24 mouse cellular contexts compared by ENCODE assay signal in genomic region chr11:20228666-20229065, GRCm38 (mm10). TPM values are rescaled to one million over a fixed set of nuclear protein-coding genes. Genes with fewer than 3 reads are reported as not detected.
DNase-seq lines count a peak whose midpoint lies in the region; ATAC-seq and TF ChIP-seq lines count a peak whose summit lies in the region.
"Had no signal": no experiment of that assay in that cellular context is flagged by ENCODE, and none has a peak within 500 bp of the region (broad histone marks: within the 10 kb centered on the region; RNA-seq: fewer than 3 reads in every experiment).

No protein-coding gene starts in this region.

- no peaks in the 10 kb centered on the region for H3K27me3 ChIP-seq in heart, embryonic 10.5 days (ENCODE audit: insufficient read depth, poor library complexity, severe bottlenecking)
- H3K27me3 ChIP-seq in ES-Bruce4 (ENCODE audit: control insufficient read depth, insufficient read depth, low read length, poor library complexity, severe bottlenecking) (no peaks in the 10 kb centered on the region), myocyte (ENCODE audit: control insufficient read depth, insufficient read depth, insufficient read length) (no peaks in the 10 kb centered on the region)
- no peaks in the 10 kb centered on the region for H3K27me3 ChIP-seq in intestine, embryonic 16.5 days (replicated peaks; ENCODE audit: control insufficient read depth, insufficient read depth, low read length)
- H3K27me3 ChIP-seq: CH12.LX; embryonic facial prominence, embryonic 13.5 days; forebrain, embryonic 13.5 days; heart, embryonic 12.5 days; Patski had no signal

- 73% methylated on average over 5 of the region's 5 CpGs for WGBS in heart, embryonic 10.5 days
- 80% methylated on average over 5 of the region's 5 CpGs for WGBS in intestine, embryonic 16.5 days

- TF ChIP-seq EP300 in ES-Bruce4 (IDR thresholded peaks at IDR 0.05; ENCODE audit: insufficient read depth, low read depth, low read length), result no peak

- H3ac ChIP-seq in myocyte (ENCODE audit: control insufficient read depth, insufficient read length), result no peak overlapping the region

- TF ChIP-seq POLR2A in ES-Bruce4 (IDR thresholded peaks at IDR 0.05; ENCODE audit: insufficient read depth, low read length), result no peak
- TF ChIP-seq POLR2A in myocyte (IDR thresholded peaks at IDR 0.05; ENCODE audit: insufficient read length, low read depth), result no peak

- no peaks in the 10 kb centered on the region for H3K9me3 ChIP-seq in heart, embryonic 10.5 days
- H3K9me3 ChIP-seq in ES-Bruce4 (replicated peaks; ENCODE audit: control insufficient read depth, insufficient read depth, low read length, poor library complexity, severe bottlenecking), result no peaks in the 10 kb centered on the region
- H3K9me3 ChIP-seq in intestine, embryonic 16.5 days (ENCODE audit: control insufficient read depth, low read length), result no peaks in the 10 kb centered on the region
- H3K9me3 ChIP-seq: embryonic facial prominence, embryonic 13.5 days; forebrain, embryonic 13.5 days; heart, embryonic 12.5 days had no signal

- no peak for TF ChIP-seq CTCF in ES-Bruce4 (IDR thresholded peaks at IDR 0.05; ENCODE audit: low read depth, low read length)

- H3K27ac ChIP-seq in heart, embryonic 10.5 days, result no peak overlapping the region
- peak overlapping the region; percentile 99 for H3K27ac ChIP-seq in ES-Bruce4 (ENCODE audit: insufficient read depth, low read length)
- no peak overlapping the region for H3K27ac ChIP-seq in intestine, embryonic 16.5 days (ENCODE audit: low read length)
- H3K27ac ChIP-seq: embryonic facial prominence, embryonic 13.5 days; forebrain, embryonic 13.5 days had no signal

- ATAC-seq in intestine, embryonic 16.5 days, result no peak
- ATAC-seq: forebrain, embryonic 13.5 days; forebrain, postnatal 0 days; hindbrain, embryonic 16.5 days; inflammation-experienced regulatory T-cells, adult 6 months; Patski had no signal

- peak; percentile 87 for DNase-seq in heart, adult 11 months
- DNase-seq in heart, embryonic 10.5 days (ENCODE audit: low spot score), result no peak
- DNase-seq in ZHBTc4 (ENCODE audit: low read depth, low spot score), result peak; percentile 45
- DNase-seq in lung, postnatal 10 days, result no peak
- DNase-seq: adrenal gland, adult 8-10 months; adrenal gland, postnatal 36 days; cerebellum, adult 18-20 months; cerebellum, adult 9-11 months; cerebellum, postnatal 36 days; forebrain, postnatal 0 days; gastrocnemius, postnatal 36 days; heart, adult 18-20 months; heart, postnatal 36 days; kidney, adult 11 months had no signal

- no peak overlapping the region for H3K4me2 ChIP-seq in myocyte (ENCODE audit: low read depth)
- no peak overlapping the region for H3K4me2 ChIP-seq in intestine, embryonic 16.5 days (ENCODE audit: low read depth, low read length)
- H3K4me2 ChIP-seq: embryonic facial prominence, embryonic 13.5 days; forebrain, embryonic 13.5 days; heart, embryonic 12.5 days had no signal

- H3K9ac ChIP-seq in ES-Bruce4 (ENCODE audit: low read depth, poor library complexity, severe bottlenecking), result peak overlapping the region; percentile 52
- no peak overlapping the region for H3K9ac ChIP-seq in intestine, embryonic 16.5 days (ENCODE audit: low read depth, low read length)
- H3K9ac ChIP-seq: embryonic facial prominence, embryonic 13.5 days; forebrain, embryonic 13.5 days; forebrain, postnatal 0 days; heart, embryonic 12.5 days had no signal

- peaks cover 89% of the 10 kb centered on the region for H3K36me3 ChIP-seq in heart, embryonic 10.5 days
- H3K36me3 ChIP-seq in ES-Bruce4 (ENCODE audit: control insufficient read depth, insufficient read depth, low read length, poor library complexity, severe bottlenecking), result peaks cover 63% of the 10 kb centered on the region
- peaks cover 72% of the 10 kb centered on the region for H3K36me3 ChIP-seq in myocyte (ENCODE audit: control insufficient read depth, insufficient read depth)
- peaks cover 19% of the 10 kb centered on the region for H3K36me3 ChIP-seq in intestine, embryonic 16.5 days (ENCODE audit: control insufficient read depth, insufficient read depth, low read length)

- no peaks in the 10 kb centered on the region for H3K4me1 ChIP-seq in heart, embryonic 10.5 days
- peaks cover 15% of the 10 kb centered on the region for H3K4me1 ChIP-seq in ES-Bruce4 (ENCODE audit: control insufficient read depth, insufficient read depth, low read length)
- H3K4me1 ChIP-seq in intestine, embryonic 16.5 days (ENCODE audit: control insufficient read depth, insufficient read depth, low read length), result no peaks in the 10 kb centered on the region

- no peak overlapping the region for H3K4me3 ChIP-seq in heart, embryonic 10.5 days
- H3K4me3 ChIP-seq in ES-Bruce4 (ENCODE audit: low read depth, low read length) (no peak overlapping the region), myocyte (no peak overlapping the region)
- H3K4me3 ChIP-seq in intestine, embryonic 16.5 days (ENCODE audit: low read length), result no peak overlapping the region
- H3K4me3 ChIP-seq: embryonic facial prominence, embryonic 13.5 days; forebrain, embryonic 13.5 days; heart, embryonic 12.5 days had no signal

- H3K79me2 ChIP-seq in myocyte (ENCODE audit: control insufficient read depth, insufficient read depth), result peaks cover 13% of the 10 kb centered on the region

TF ChIP-seq in myocyte, 11 proteins besides CTCF, POLR2A, EP300 and RAD21:
- TF ChIP-seq MYOD1 (IDR thresholded peaks at IDR 0.05; ENCODE audit: control insufficient read depth in 1 of 3, insufficient read length in 2 of 3, low read depth in 2 of 3) (no peak), POLR2AphosphoS2 (IDR thresholded peaks at IDR 0.05; ENCODE audit: insufficient read length, low read depth) (peak; percentile 40)

RNA-seq across cellular contexts. Expression of gene Cep68, which starts 20.6 kb away (rescaled TPM):
- 39.0 and 40.8 TPM in 2 replicates for polyA plus RNA-seq in heart, embryonic 10.5 days (2016; fragmentation: Nextera tagmentation; extraction: Ambion mirVana)
- polyA plus RNA-seq in ES-Bruce4 (2011; ENCODE audit: insufficient read depth, insufficient read length, low read depth, missing spikeins) (38.0 and 40.4 TPM in 2 replicates), myocyte (2012; fragmentation: generic; extraction: Trizol) (9.3 TPM)
- 20.4 and 20.8 TPM in 2 replicates for polyA plus RNA-seq in intestine, embryonic 16.5 days (2015; fragmentation: Nextera tagmentation; extraction: Ambion mirVana)

RNA-seq across cellular contexts. Expression of gene Rab1a, which starts 27.4 kb away (rescaled TPM):
- 207 and 233 TPM in 2 replicates for polyA plus RNA-seq in heart, embryonic 10.5 days (2016; fragmentation: Nextera tagmentation; extraction: Ambion mirVana)
- polyA plus RNA-seq in ES-Bruce4 (2011; ENCODE audit: insufficient read depth, insufficient read length, low read depth, missing spikeins) (396 and 407 TPM in 2 replicates), myocyte (2012; fragmentation: generic; extraction: Trizol) (107 TPM)
- 368 and 403 TPM in 2 replicates for polyA plus RNA-seq in intestine, embryonic 16.5 days (2015; fragmentation: Nextera tagmentation; extraction: Ambion mirVana)

Comparison
In these comparisons a context has a peak if more than half of its experiments do, and no peak if none do; other contexts are left out.
1. DNase-seq: peak in heart, adult 11 months (single experiment) and ZHBTc4 (single experiment); none in heart, embryonic 10.5 days (single experiment) and lung, postnatal 10 days (single experiment).